Mouse (Mus musculus): Measurements from ENCODE around the gene Vmn2r22. TPM values are rescaled to one million over a fixed set of nuclear protein-coding genes. Genes with fewer than 3 reads are reported as not detected.
"Not testable (repeated sequence)": the region's sequence is repeated elsewhere in the genome, so short reads cannot be mapped to it uniquely, and the experiment has no call there.

Vmn2r22 gene
- not detected for total RNA-seq (2021)
- long read RNA-seq, experiment 1 = 0 reads
- long read RNA-seq, experiment 2 = 0 reads

GRCm38 (mm10) chr6:123650625-123651024 is at the start of gene Vmn2r22:
Vmn2r22 (minus strand) TSS chr6:123650725.
- DNase-seq (ENCODE audit: low spot score in 2 of 2); intact Hi-C loops (cut with DNase I): not testable (repeated sequence)

- DNase-seq (ENCODE audit: low spot score in 2 of 2) = no peak
- intact Hi-C loops (cut with DNase I) = no loop called here
Measured at GRCm38 (mm10) chr6:123697213-123697612, 46.7 kb upstream of the Vmn2r22 start.

- DNase-seq (ENCODE audit: low spot score in 2 of 2); intact Hi-C loops (cut with DNase I): not testable (repeated sequence)
Measured at GRCm38 (mm10) chr6:123696639-123697038, 46.1 kb upstream of the Vmn2r22 start.

- peak; percentile 24 to 32 for DNase-seq (ENCODE audit: low spot score in 2 of 2)
- intact Hi-C loops (cut with DNase I) = loop anchor here (5.0 kb wide), 2 partner anchors 605 to 720 kb away; no protein-coding TSS in a partner anchor
Measured at GRCm38 (mm10) chr6:123657040-123657439, 6.5 kb upstream of the Vmn2r22 start.

DNA sequence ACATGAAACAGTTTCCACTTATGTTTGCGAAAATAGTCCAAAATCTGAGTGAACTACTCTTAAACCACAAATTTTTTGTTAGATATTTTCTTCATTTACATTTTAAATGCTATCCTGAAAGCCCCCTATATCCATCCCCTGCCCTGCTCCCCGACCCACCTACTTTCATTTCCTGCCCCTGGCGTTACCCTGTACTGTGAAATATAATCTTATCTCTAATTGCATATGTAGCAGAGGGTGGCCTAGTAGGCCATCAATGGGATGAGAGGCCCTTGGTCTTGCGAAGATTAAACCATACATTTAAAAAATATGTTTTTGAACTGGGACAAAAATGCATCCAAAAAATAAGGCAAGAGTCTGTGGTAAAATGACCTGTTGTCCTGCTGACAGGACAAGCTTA is 11.1 kb downstream of the Vmn2r22 start:
- intact Hi-C loops (cut with DNase I) = not testable (repeated sequence)

GRCm38 (mm10) chr6:123623784-123624183 is 26.7 kb downstream of the Vmn2r22 start:
- DNase-seq (ENCODE audit: low spot score in 2 of 2); intact Hi-C loops (cut with DNase I): not testable (repeated sequence)

More for the DNA sequence above, 11.1 kb downstream of the Vmn2r22 start:
- not testable (repeated sequence) for DNase-seq (ENCODE audit: low spot score in 2 of 2)

DNA sequence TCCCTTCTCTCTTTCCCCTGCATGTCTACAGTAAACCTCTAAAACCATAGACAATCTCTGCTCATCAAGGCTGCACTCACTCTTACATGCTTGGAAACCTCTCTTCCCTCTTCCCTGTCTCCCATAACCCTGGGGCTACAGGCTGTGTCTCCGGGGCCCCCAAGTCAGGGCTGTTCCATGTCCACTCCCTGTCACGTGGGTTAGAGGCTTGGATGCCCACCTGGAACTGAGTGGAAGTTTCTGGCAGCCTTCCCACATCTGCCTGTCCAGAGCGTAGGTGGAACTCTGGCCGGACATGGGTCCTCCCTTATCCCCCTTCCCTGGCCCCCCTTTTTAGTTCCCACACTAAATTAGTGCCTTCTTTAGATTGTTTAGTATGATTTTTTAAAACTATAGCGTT is 62.2 kb downstream of the Vmn2r22 start:
- intact Hi-C loops (cut with DNase I) = not testable (repeated sequence)

GRCm38 (mm10) chr6:123587796-123588328 is 62.7 kb downstream of the Vmn2r22 start:
- intact Hi-C loops (cut with DNase I); DNase-seq (ENCODE audit: low spot score in 2 of 2): not testable (repeated sequence)

More for the DNA sequence above, 62.2 kb downstream of the Vmn2r22 start:
- DNase-seq (ENCODE audit: low spot score in 2 of 2) = not testable (repeated sequence)

DNA sequence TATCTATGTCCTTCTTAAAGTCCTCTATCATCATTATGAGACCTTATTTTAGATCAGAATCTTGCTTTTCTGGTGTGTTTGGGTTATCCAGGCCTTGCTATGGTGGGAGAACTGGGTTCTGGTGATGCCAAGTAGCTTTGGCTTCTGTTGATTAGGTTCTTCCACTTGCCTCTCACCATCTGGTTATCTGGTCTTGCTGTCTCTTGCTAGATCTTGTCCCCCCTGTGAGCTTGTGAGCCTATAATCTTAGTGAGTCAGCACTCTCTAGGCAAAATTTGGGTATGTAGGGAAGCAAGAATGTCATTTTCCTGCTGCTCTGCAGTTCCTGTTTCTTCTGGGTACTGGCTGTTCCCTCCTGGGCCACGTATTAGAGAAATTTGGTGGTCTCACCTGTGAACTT is 66.5 kb downstream of the Vmn2r22 start:
- DNase-seq (ENCODE audit: low spot score in 2 of 2); intact Hi-C loops (cut with DNase I): not testable (repeated sequence)

GRCm38 (mm10) chr6:123574698-123575097 is 75.8 kb downstream of the Vmn2r22 start:
- DNase-seq (ENCODE audit: low spot score in 2 of 2); intact Hi-C loops (cut with DNase I): not testable (repeated sequence)

Other genes starting within 250 kb of the Vmn2r22 start
- gene Vmn2r20, start 232.6 kb downstream of the Vmn2r22 start, total RNA-seq (2021) = not detected
- gene Vmn2r21, start 117.3 kb downstream of the Vmn2r22 start, total RNA-seq (2021) = not detected
- gene Vmn2r23, start 51.9 kb upstream of the Vmn2r22 start, total RNA-seq (2021) = not detected
- gene Vmn2r24, start 128.2 kb upstream of the Vmn2r22 start, total RNA-seq (2021) = not detected
- not detected for gene Vmn2r25, start 202.7 kb upstream of the Vmn2r22 start, total RNA-seq (2021)

Data from left cerebral cortex, postnatal 14 days (tissue).